Mouse (Mus musculus) cerebellum, adult (tissue): Measurements from ENCODE around the gene Rpusd3.
A peak's percentile ranks its signal among the peaks of the same experiment; 100 is the strongest.

ENCODE experiments used
- ATAC-seq: cut with Nextera tagmentation; 2 replicates; pipeline ENCODE4 v1.9.2; 2017; ENCODE audit warnings: mild to moderate bottlenecking, moderate library complexity, mixed read lengths; ENCODE audit not compliant: insufficient number of reproducible peaks, low FRiP score, low TSS enrichment

Gene Rpusd3

DNA sequence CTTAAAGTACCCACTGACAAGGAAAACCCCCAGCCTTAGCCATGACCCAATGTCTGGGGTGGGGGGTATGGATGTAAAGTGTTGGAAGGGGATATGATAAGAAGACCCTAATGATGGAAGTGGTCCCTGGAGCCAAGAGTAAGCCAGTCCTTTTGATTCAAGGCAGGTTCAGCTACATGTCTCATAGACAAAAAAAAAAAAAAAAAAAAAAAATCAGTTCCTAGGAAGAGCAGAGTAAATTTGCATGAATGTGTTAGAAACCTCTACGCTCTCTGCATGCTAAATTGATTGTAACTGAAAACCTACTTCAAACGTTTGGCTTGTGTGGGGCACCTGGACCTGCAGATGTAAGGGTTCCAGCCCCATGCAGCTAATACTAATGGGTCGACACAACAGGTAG, 12.7 kb upstream of the Rpusd3 start:
- ATAC-seq: no peak

DNA sequence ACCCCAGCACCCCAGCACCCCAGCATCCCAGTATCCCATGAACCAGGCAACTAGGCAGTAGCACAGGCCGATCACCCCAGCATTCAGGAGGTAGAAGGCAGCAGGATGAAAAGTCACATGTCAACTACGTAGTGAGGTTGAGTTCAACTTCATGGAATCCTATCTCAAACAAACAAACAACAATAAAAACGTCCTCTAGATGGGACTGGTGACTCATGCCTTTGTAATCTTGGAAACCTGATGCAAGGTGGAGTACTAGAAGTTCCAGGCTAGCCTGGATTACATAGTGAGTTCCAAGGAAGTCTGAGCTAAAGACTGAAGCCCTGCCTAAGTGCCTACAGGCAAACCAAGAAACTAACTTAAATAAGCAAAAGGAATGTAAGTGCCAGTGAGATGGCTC, 11.7 kb upstream of the Rpusd3 start:
- no peak for ATAC-seq

DNA sequence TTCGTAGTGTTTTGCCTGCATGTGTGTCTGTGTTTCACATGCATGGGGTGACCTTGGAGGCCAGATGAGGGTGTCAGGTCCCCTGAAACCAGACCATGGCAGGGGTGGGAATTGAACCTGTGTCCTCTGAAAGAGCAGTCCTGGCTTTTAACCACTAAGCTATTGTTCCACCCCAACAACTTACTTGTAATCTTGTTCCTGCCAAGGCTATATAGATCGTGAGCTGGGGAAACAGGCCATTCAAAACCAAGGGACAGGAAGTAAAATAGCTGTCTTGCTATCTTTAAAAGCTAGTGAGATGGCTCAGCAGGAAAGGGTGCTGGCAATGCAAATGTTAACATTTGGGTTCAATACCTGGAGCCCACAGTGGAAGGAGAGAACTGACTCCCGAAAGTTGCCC, 10.8 kb upstream of the Rpusd3 start:
- no peak for ATAC-seq

- no peak for ATAC-seq
Measured at GRCm38 (mm10) chr6:113428006-113428405, 8.9 kb upstream of the Rpusd3 start.

- ATAC-seq: no peak
Measured at GRCm38 (mm10) chr6:113427397-113427796, 8.3 kb upstream of the Rpusd3 start.

GRCm38 (mm10) chr6:113426696-113427095, 7.6 kb upstream of the Rpusd3 start:
- ATAC-seq: no peak

- no peak for ATAC-seq
Measured at GRCm38 (mm10) chr6:113424187-113424586, 5.0 kb upstream of the Rpusd3 start.

DNA sequence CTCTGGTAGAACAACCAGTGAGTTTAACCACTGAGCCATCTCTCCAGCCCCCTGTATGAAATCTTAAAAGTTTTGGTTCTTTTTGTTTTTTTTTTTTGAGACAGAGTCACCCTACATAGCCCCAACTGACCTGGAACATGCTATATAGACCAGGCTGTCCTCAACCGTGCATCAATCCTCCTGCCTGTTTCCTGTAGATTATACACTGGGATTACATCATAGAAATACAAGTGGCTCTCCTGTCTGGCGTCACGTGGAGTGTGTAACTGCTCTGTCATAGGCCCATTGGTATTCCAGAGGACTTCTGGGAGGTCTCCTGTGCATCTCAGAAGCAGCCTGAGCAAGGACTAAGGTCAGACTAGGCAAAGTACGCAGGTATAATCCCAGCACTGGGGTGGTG, 3.9 kb upstream of the Rpusd3 start:
- no peak for ATAC-seq

GRCm38 (mm10) chr6:113418441-113419198, 520 bp downstream of the Rpusd3 start:
- peak; percentile 36; the same call in 1 of the 2 replicates for ATAC-seq

- ATAC-seq: no peak
Measured at GRCm38 (mm10) chr6:113416416-113416815, 2.7 kb downstream of the Rpusd3 start.

DNA sequence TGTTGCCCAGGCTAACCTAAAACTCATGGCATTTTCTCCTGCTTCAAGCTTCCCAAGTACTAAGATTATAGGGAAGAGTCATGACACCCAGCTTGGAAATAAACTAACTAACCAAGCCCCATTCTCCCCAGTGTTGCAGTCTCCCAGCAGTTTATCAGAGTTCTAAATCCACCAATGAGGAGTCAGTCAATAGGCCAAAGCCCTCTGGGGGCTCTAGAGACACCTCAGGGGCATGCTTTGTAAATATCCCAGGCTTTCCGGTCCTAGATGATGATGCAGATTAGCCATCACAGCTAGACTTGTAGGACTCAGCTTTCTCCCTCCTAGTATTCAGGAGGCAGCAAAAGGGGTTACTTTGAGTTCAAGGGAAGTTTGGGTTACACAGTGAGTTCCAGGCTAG, 9.1 kb downstream of the Rpusd3 start:
- ATAC-seq: no peak

- no peak for ATAC-seq
Measured at GRCm38 (mm10) chr6:113406683-113407082, 12.5 kb downstream of the Rpusd3 start.

DNA sequence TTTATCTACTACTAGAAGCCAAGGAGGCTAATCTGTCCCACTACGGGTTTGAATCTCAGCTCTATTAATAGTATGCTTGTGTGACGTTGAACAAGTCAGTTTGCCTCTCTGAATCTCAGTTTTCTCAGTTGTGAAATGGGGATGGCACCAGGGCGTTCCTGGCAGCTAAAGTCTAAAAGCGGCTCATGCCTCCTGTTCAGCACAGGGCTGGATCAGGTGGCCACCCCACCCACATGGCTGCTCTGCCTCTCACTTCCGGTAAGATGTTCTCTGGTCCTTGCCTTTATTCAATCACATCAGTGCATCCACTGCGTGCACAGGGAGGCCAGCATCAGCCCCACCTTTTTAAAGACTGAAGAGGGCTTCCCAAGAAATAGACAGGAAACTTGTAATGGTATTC, 13.7 kb downstream of the Rpusd3 start:
- no peak for ATAC-seq

GRCm38 (mm10) chr6:113404649-113405448, 14.3 kb downstream of the Rpusd3 start:
- no peak for ATAC-seq

GRCm38 (mm10) chr6:113402094-113402493, 17.0 kb downstream of the Rpusd3 start:
- ATAC-seq: no peak

DNA sequence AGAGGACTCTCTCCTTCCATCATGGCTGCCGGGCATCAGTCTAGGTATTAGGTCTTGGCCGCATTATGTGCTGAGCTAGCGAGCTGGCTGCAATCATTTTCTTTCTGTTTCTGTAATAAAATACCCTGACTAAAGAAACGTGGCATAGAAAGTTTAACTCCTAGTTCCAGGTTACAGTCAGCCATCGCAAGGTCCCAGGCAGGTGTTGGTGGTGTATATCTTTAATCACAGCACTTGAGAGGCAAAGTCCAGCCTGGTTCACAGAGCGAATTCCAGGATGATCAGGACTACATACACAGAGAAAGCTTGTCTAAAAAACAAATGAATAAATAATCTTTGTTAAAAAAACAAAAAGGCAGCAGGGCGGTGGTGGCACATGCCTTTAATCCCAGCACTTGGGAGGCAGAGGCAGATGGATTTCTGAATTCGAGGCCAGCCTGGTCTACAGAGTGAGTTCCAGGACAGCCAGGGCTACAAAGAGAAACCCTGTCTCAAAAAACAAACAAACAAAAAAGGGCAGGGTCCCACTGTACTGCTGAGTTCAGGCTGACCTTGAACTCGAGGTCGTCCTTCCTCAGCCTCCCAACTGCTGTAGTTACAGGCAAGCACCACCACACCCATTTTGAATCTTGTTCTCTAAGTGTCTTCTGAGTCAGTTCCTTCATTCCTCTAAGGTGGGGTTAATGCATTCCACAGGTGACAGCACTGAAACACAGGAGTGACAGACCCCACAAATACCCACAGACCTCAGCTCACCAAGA, 22.7 kb downstream of the Rpusd3 start:
- ATAC-seq: no peak

- no peak for ATAC-seq
Measured at GRCm38 (mm10) chr6:113395501-113395900, 23.6 kb downstream of the Rpusd3 start.

DNA sequence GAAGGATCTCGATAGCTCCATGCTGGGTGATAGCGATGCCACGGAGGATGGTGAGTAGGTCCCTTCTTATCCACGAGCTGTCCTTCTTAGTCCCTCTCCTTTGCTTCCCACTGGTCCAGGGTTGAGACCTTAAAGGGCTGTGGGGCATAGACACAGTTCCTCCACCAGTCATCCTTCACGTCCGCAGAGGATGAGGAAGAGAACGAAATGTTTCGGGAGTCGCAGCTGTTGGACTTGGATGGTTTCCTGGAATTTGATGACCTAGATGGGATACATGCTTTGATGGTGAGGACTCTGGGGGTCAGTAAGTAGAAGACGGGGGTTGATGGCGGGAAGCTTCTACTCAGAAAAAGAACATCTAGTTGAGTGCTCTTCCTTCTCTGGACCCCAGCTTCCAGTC, 24.3 kb downstream of the Rpusd3 start:
- ATAC-seq: no peak

- ATAC-seq: no peak
Measured at GRCm38 (mm10) chr6:113393951-113394350, 25.2 kb downstream of the Rpusd3 start.

DNA sequence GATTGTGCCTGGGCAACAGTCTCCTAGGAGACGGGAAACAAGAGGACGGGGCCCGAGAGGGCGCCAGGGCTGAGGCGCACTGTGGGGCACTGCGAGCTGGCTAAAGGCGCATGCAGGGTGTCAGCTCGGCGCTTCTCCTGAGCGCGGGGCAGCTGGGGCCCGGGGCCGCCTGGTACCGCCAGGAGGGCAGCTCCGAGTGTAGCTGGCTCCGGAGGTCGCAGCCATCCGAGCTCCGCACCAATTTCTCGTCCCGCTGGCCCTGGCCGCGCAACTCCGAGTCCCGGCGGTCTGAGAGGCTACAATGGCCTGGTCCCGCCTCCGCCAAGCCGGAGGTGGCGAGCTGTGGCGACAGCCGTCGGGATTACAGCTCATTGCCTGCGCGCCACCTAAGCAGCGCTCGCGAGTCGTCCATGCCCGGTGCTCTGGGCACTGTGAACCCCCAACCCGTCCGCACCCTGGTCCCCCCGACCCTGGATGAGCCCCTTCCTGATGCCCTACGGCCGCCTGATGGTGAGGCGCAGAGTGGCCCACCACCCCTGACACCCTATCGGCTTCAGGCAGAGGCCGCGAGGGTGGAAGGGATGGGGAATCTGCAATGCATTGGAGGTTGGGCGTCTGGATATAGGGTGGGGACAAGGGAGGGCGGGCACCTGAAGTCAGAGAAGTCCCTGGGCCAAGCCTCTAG, 26.6 kb downstream of the Rpusd3 start:
- ATAC-seq: peak; percentile 50; the same call in 1 of the 2 replicates
